Comparison of ENCODE assay signal across 1 mouse cellular context in the genomic region with DNA sequence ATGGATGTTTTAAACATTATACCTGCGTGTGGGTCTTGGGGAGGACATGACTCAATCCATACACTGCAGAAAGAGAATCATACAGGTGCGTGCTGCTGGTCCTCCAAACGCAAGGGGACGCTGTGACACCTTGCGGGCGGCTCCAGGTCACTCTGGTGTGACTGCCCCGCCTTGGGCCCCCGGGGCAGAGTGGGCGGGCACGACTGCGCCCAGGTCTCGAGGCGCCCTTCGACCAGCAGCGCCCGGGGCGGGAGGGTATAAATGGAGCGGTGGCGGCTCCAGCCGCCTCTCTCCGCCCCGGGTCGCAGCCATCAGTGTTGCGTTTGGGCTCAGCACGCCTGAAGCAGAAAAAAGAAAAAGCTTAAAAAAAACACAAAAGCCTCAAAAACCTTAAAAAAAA.
TF ChIP-seq lines count a peak whose summit lies in the region.

No protein-coding gene starts in this region.

TF ChIP-seq in MEL, 35 proteins besides CTCF, POLR2A, EP300 and RAD21 (continued from another document):
- TF ChIP-seq ZNF384 (IDR thresholded peaks at IDR 0.05; ENCODE audit: low read depth, low read length) (0 out of 2 replicates have a peak, but pooled peaks have one; percentile 42), MAX (IDR thresholded peaks at IDR 0.05; ENCODE audit: low read length) (peak; percentile 49), KAT2A (conservative IDR thresholded peaks at IDR 0.05; ENCODE audit: low read depth, low read length) (no peak; the same call in 1 of the 2 replicates), MEF2A (IDR thresholded peaks at IDR 0.05; ENCODE audit: extremely low read depth, insufficient replicate concordance, low read depth, low read length, poor library complexity, severe bottlenecking) (no peak), UBTF (IDR thresholded peaks at IDR 0.05; ENCODE audit: borderline replicate concordance, insufficient read depth, low read depth, low read length) (no peak), MYC (IDR thresholded peaks at IDR 0.05; ENCODE audit: low read depth, low read length) (no peak), ELF1 (IDR thresholded peaks at IDR 0.05; ENCODE audit: low read depth, low read length) (0 out of 2 replicates have a peak, but pooled peaks have one; percentile 22), ETS1 (IDR thresholded peaks at IDR 0.05; ENCODE audit: low read depth, low read length) (no peak; the same call in 1 of the 2 replicates), ZC3H11A (IDR thresholded peaks at IDR 0.05; ENCODE audit: low read depth, low read length) (no peak), POLR2AphosphoS2 (IDR thresholded peaks at IDR 0.05; ENCODE audit: low read length) (peak; percentile 91), MAFK (IDR thresholded peaks at IDR 0.05; ENCODE audit: borderline replicate concordance, low read depth, low read length) (no peak), SMC3 (IDR thresholded peaks at IDR 0.05; ENCODE audit: low read depth, low read length) (no peak), ZMIZ1 (IDR thresholded peaks at IDR 0.05; ENCODE audit: low read depth, low read length) (peak; percentile 94), SIN3A (IDR thresholded peaks at IDR 0.05; ENCODE audit: low read length) (peak; percentile 60), GABPA (IDR thresholded peaks at IDR 0.05; ENCODE audit: low read depth, low read length) (peak; percentile 79; the same call in 1 of the 2 replicates), POLR2AphosphoS5 (IDR thresholded peaks at IDR 0.05; ENCODE audit: borderline replicate concordance, low read depth, low read length) (no peak), MXI1 (IDR thresholded peaks at IDR 0.05; ENCODE audit: low read depth, low read length) (no peak; the same call in none of the 2 replicates), NELFE (IDR thresholded peaks at IDR 0.05; ENCODE audit: low read depth, low read length) (peak; percentile 96)
